Mouse (Mus musculus) MEL (cell line): ENCODE data around the gene Rasl12. TPM values are rescaled to one million over a fixed set of nuclear protein-coding genes. Genes with fewer than 3 reads are reported as not detected.

Source experiments
- DNase-seq: peaks from one replicate; pipeline ENCODE4 v3.0.0; 2011; ENCODE audit warnings: low read depth, low spot score
- H3K27ac ChIP-seq: 2 replicates; pipeline ENCODE4 v1.5.1; 2012; ENCODE audit warnings: low read depth, mild to moderate bottlenecking, control low read depth, low read length, moderate library complexity; ENCODE audit not compliant: control insufficient read depth
- H3K27me3 ChIP-seq, 2 experiments: fragments of 150-350 bp in 1 of 2; sonication (generic) in 1 of 2; 2 replicates each; pipeline ENCODE4 v1.6.1; 2012; ENCODE audit warnings: low read length in 2 of 2, mild to moderate bottlenecking in 2 of 2, improper control_type of control experiment in 1 of 2, moderate library complexity in 1 of 2; ENCODE audit not compliant: insufficient read depth in 2 of 2, control insufficient read depth in 1 of 2
- H3K36me3 ChIP-seq, 2 experiments: 2 replicates each; pipeline ENCODE4 v1.6.1; 2012 to 2014; ENCODE audit warnings: low read length in 2 of 2, improper control_type of control experiment in 1 of 2, inconsistent platforms in 1 of 2, mild to moderate bottlenecking in 1 of 2; ENCODE audit not compliant: insufficient read depth in 2 of 2, control insufficient read depth in 1 of 2
- H3K4me1 ChIP-seq, 2 experiments: fragments of 150-350 bp in 1 of 2; sonication (generic) in 1 of 2; 2 replicates each; pipeline ENCODE4 v1.6.1; 2012; ENCODE audit warnings: low read length in 2 of 2, improper control_type of control experiment in 1 of 2, mild to moderate bottlenecking in 1 of 2; ENCODE audit not compliant: insufficient read depth in 2 of 2, control insufficient read depth in 1 of 2
- H3K4me3 ChIP-seq, 2 experiments: fragments of 150-350 bp in 1 of 2; sonication (generic) in 1 of 2; 2 replicates each; pipeline ENCODE4 v1.5.1; 2012; ENCODE audit warnings: low read depth in 2 of 2, low read length in 2 of 2, mild to moderate bottlenecking in 2 of 2, moderate library complexity in 2 of 2, control low read depth in 1 of 2, improper control_type of control experiment in 1 of 2; ENCODE audit not compliant: control insufficient read depth in 1 of 2, insufficient read depth in 1 of 2
- H3K79me2 ChIP-seq: 2 replicates; pipeline ENCODE4 v1.6.1; 2012; ENCODE audit warnings: mild to moderate bottlenecking, low read length, moderate library complexity; ENCODE audit not compliant: control insufficient read depth, poor library complexity, insufficient read depth
- H3K9ac ChIP-seq: 2 replicates; pipeline ENCODE4 v1.6.1; 2012; ENCODE audit warnings: low read depth, mild to moderate bottlenecking, control low read depth, low read length, moderate library complexity; ENCODE audit not compliant: control insufficient read depth, poor library complexity, severe bottlenecking
- H3K9me3 ChIP-seq: fragments of 150-350 bp; sonication (generic); replicated peaks from 2 replicates; pipeline ENCODE4 v1.6.1; 2012; ENCODE audit warnings: mild to moderate bottlenecking, low read length, improper control_type of control experiment, moderate library complexity; ENCODE audit not compliant: insufficient read depth
- CHD1 ChIP-seq: IDR thresholded peaks from 2 replicates; pipeline ENCODE4 v1.6.1; 2012; ENCODE audit warnings: low read depth, mild to moderate bottlenecking, inconsistent platforms, low read length, improper control_type of control experiment
- CHD2 ChIP-seq: IDR thresholded peaks from 2 replicates; pipeline ENCODE4 v1.6.1; 2011; ENCODE audit warnings: low read length, improper control_type of control experiment
- CTCF ChIP-seq, 3 experiments: IDR thresholded peaks in 2 of 3; conservative IDR thresholded peaks in 1 of 3; 2 replicates each; pipeline ENCODE4 v1.5.1; 2011 to 2012; ENCODE audit warnings: low read length in 3 of 3, low read depth in 2 of 3, mild to moderate bottlenecking in 2 of 3, improper control_type of control experiment in 1 of 3, inconsistent platforms in 1 of 3, mixed read lengths in 1 of 3, moderate library complexity in 1 of 3; ENCODE audit not compliant: control insufficient read depth in 1 of 3, insufficient read depth in 1 of 3, poor library complexity in 1 of 3, severe bottlenecking in 1 of 3
- EP300 ChIP-seq, 2 experiments: IDR thresholded peaks; 2 replicates each; pipeline ENCODE4 v1.6.1; 2011; ENCODE audit warnings: improper control_type of control experiment in 2 of 2, low read length in 2 of 2, low read depth in 1 of 2, mild to moderate bottlenecking in 1 of 2
- GABPA ChIP-seq: IDR thresholded peaks from 2 replicates; pipeline ENCODE4 v1.6.1; 2012; ENCODE audit warnings: low read depth, mild to moderate bottlenecking, inconsistent platforms, low read length, improper control_type of control experiment, moderate library complexity
- HCFC1 ChIP-seq: IDR thresholded peaks from 2 replicates; pipeline ENCODE4 v1.6.1; 2012; ENCODE audit warnings: low read depth, mild to moderate bottlenecking, inconsistent platforms, low read length, improper control_type of control experiment, moderate library complexity
- KAT2A ChIP-seq: conservative IDR thresholded peaks from 2 replicates; pipeline ENCODE4 v1.6.1; 2012; ENCODE audit warnings: low read depth, low read length, improper control_type of control experiment, inconsistent platforms
- MYB ChIP-seq: IDR thresholded peaks from 2 replicates; pipeline ENCODE4 v1.6.1; 2011; ENCODE audit warnings: mild to moderate bottlenecking, low read depth, low read length, improper control_type of control experiment
- MYC ChIP-seq: IDR thresholded peaks from 2 replicates; pipeline ENCODE4 v1.6.1; 2011; ENCODE audit warnings: low read depth, mild to moderate bottlenecking, low read length, improper control_type of control experiment, moderate library complexity
- NRF1 ChIP-seq: IDR thresholded peaks from 2 replicates; pipeline ENCODE4 v1.6.1; 2014; ENCODE audit warnings: low read depth, mild to moderate bottlenecking, inconsistent platforms, low read length, improper control_type of control experiment, moderate library complexity; ENCODE audit not compliant: poor library complexity, insufficient read depth, severe bottlenecking
- POLR2A ChIP-seq, 2 experiments: IDR thresholded peaks; 2 replicates each; pipeline ENCODE4 v1.6.1; 2011 to 2012; ENCODE audit warnings: low read length in 2 of 2, mild to moderate bottlenecking in 2 of 2, control low read depth in 1 of 2, improper control_type of control experiment in 1 of 2, low read depth in 1 of 2, moderate library complexity in 1 of 2; ENCODE audit not compliant: control insufficient read depth in 1 of 2, insufficient read depth in 1 of 2, poor library complexity in 1 of 2
- POLR2AphosphoS2 ChIP-seq: IDR thresholded peaks from 2 replicates; pipeline ENCODE4 v1.6.1; 2011; ENCODE audit warnings: low read length, improper control_type of control experiment
- POLR2AphosphoS5 ChIP-seq: IDR thresholded peaks from 2 replicates; pipeline ENCODE4 v1.6.1; 2012; ENCODE audit warnings: low read depth, borderline replicate concordance, mild to moderate bottlenecking, inconsistent platforms, low read length, moderate library complexity, mixed read lengths
- RCOR1 ChIP-seq: IDR thresholded peaks from 2 replicates; pipeline ENCODE4 v1.6.1; 2012; ENCODE audit warnings: low read depth, mild to moderate bottlenecking, inconsistent platforms, low read length, improper control_type of control experiment
- TAL1 ChIP-seq: IDR thresholded peaks from 2 replicates; pipeline ENCODE4 v1.6.1; 2012; ENCODE audit warnings: mild to moderate bottlenecking, inconsistent platforms, low read length, moderate library complexity, mixed read lengths
- TBP ChIP-seq: IDR thresholded peaks from 2 replicates; pipeline ENCODE4 v1.8.0; 2011; ENCODE audit warnings: low read depth, low read length, improper control_type of control experiment
- UBTF ChIP-seq: IDR thresholded peaks from 2 replicates; pipeline ENCODE4 v1.6.1; 2012; ENCODE audit warnings: low read depth, mild to moderate bottlenecking, inconsistent platforms, low read length, improper control_type of control experiment, moderate library complexity, borderline replicate concordance; ENCODE audit not compliant: insufficient read depth
- ZC3H11A ChIP-seq: IDR thresholded peaks from 2 replicates; pipeline ENCODE4 v1.6.1; 2012; ENCODE audit warnings: low read depth, mild to moderate bottlenecking, inconsistent platforms, low read length, improper control_type of control experiment
- polyA plus RNA-seq, 2 experiments: library from polyadenylated mRNA; stranded (reverse) in 1 of 2; unstranded in 1 of 2; fragments of >175 nt in 1 of 2; fragments of >200 nt in 1 of 2; gene quantifications; 2 replicates each; pipeline versions ENCODE4 v1.2.1 to v1.2.4; 2012; ENCODE audit warnings: low replicate concordance in 2 of 2, low read depth in 1 of 2; ENCODE audit not compliant: insufficient read length in 2 of 2, insufficient read depth in 1 of 2, missing spikeins in 1 of 2
- total RNA-seq: library from RNA; depleted of rRNA; stranded (reverse); fragments of 300-350 nt; gene quantifications from 2 replicates; pipeline ENCODE4 v1.2.3, GENCODE M21; 2012

Rasl12 gene
- total and polyA plus RNA-seq, 3 experiments, result 0.12 to 0.19 TPM; not detected in 1

DNA sequence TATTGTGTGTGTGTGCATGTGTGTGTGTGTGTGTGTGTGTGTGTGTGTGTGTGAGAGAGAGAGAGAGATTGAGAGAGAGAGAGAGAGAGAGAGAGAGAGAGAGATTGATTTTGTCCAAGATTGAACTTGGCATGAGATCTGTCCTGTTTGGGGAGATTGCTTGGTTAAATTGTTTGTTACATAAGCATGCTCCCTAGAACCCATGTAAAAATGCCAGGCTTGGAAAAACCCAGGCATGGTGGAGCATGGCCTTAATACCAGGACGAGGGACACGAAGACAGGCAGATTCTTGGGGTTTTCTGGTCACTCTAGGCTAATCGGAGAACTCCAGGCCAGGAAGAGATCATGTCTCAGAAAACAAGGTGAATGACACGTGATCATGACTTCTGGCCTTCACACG lies 29.7 kb downstream of the Rasl12 start:
- DNase-seq, result no peak
- peaks cover 0 to 2% of the 10 kb centered on the region in 2 experiments; a peak in 1 of 4 replicates for H3K4me1 ChIP-seq
- no peaks in the 10 kb centered on the region for H3K79me2 ChIP-seq
- H3K27me3 ChIP-seq, result no peaks in the 10 kb centered on the region; a peak in 2 of 4 replicates
- no peaks in the 10 kb centered on the region for H3K9me3 ChIP-seq
- H3K27ac ChIP-seq, result no peak overlapping the region
- H3K36me3 ChIP-seq, result no peaks in the 10 kb centered on the region; a peak in 1 of 4 replicates
- TF ChIP-seq UBTF, result no peak
- TF ChIP-seq CTCF (IDR thresholded peaks at IDR 0.05 in 2 of 3, conservative IDR thresholded peaks at IDR 0.05 in 1 of 3; ENCODE audit: control insufficient read depth in 1 of 3, insufficient read depth in 1 of 3, low read depth in 2 of 3, low read length in 3 of 3, poor library complexity in 1 of 3, severe bottlenecking in 1 of 3), result no peak
- no peak for TF ChIP-seq TAL1
- TF ChIP-seq NRF1, result no peak
- no peak for TF ChIP-seq ZC3H11A
- TF ChIP-seq TBP, result no peak
- TF ChIP-seq CHD1, result no peak
- no peak for TF ChIP-seq POLR2A (IDR thresholded peaks at IDR 0.05; ENCODE audit: control insufficient read depth in 1 of 2, insufficient read depth in 1 of 2, low read depth in 1 of 2, low read length in 2 of 2, poor library complexity in 1 of 2)
- TF ChIP-seq MYB, result no peak
- no peak overlapping the region for H3K4me3 ChIP-seq
- no peak overlapping the region for H3K9ac ChIP-seq

DNA sequence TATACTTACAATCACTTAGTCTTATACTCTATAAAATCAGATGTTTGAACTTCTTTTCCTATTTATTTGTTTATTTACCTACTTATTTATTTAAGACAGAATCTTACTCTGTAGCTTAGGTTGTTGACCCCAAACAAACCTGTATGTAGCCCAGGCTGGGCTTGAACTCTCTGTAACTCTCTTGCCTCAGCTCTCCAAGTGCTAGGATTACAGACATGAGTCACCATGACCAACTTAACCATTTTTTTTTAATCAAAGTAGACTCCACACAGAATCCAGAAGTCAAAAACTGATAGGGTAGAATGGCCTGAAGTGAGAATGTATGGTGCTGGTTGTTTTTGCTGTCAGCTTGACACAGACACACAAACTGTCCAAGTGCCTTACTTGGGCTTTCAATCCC lies 32.1 kb downstream of the Rasl12 start:
- H3K27me3 ChIP-seq, result no peaks in the 10 kb centered on the region
- H3K9me3 ChIP-seq, result no peaks in the 10 kb centered on the region
- TF ChIP-seq EP300 (IDR thresholded peaks at IDR 0.05; ENCODE audit: low read depth in 1 of 2, low read length in 2 of 2) (no peak), POLR2AphosphoS5 (no peak), TAL1 (no peak), KAT2A (no peak), MYC (no peak), NRF1 (no peak), HCFC1 (no peak), ZC3H11A (no peak), POLR2AphosphoS2 (no peak), TBP (no peak), GABPA (no peak), RCOR1 (no peak), CHD2 (no peak)
- peak; percentile 25 for DNase-seq
- no peak overlapping the region for H3K27ac ChIP-seq
- H3K4me1 ChIP-seq, result peaks cover 0 to 7% of the 10 kb centered on the region in 2 experiments; a peak in 3 of 4 replicates
- no peak overlapping the region for H3K9ac ChIP-seq
- H3K4me3 ChIP-seq, result no peak overlapping the region
- no peaks in the 10 kb centered on the region for H3K79me2 ChIP-seq
- peaks cover 0 to 4% of the 10 kb centered on the region in 2 experiments; a peak in 1 of 4 replicates for H3K36me3 ChIP-seq
